Mouse (Mus musculus): ENCODE measurements around the gene Bmp2k. TPM values are rescaled to one million over a fixed set of nuclear protein-coding genes. Genes with fewer than 3 reads are reported as not detected.

Bmp2k gene
- polyA plus RNA-seq (2016; fragmentation: Nextera tagmentation; extraction: Ambion mirVana) = 9.9 and 11.4 TPM in 2 replicates

DNA sequence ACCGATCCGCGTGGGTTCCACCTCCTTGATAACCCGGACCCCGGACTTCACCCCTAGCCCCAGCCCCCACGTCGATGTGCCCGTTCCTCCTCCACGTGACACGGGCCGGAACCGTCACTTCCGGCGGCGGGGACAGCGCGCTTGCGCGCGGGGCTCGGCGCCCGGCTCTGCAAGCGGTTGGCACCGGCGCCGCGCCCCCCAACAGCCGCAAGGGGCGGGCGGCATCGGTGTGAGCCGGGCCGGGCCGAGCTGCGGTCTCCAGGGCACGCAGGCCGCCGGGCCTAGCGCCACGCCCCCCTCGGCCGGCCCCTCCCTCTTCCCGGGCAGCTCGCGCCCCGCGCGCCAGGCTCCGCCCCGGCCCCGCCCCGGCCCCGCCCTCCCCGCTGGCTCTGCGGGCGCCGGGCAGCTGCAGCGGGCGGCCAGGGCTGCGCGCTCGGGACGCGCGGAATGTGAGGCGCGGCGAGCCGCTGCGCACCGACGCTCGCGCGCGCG lies at the start of gene Bmp2k:
TSS of gene Bmp2k (plus strand) at position 380 of the 492 bp plus-strand sequence.
- H3K4me2 ChIP-seq (replicated peaks) = peak within 1 kb of the TSS; percentile 81
- H3K4me3 ChIP-seq = peak within 1 kb of the TSS; percentile 83
- peak; percentile 93 for ATAC-seq (ENCODE audit: insufficient number of reproducible peaks, insufficient read depth, low FRiP score, low TSS enrichment)
- no peaks in the 10 kb centered on the region for H3K9me3 ChIP-seq
- peak within 1 kb of the TSS; percentile 89 for H3K27ac ChIP-seq
- 1% methylated on average over 61 of the region's 78 CpGs for WGBS
- peaks cover 16% of the 10 kb centered on the region; the same call in 1 of the 2 replicates for H3K4me1 ChIP-seq
- H3K36me3 ChIP-seq = no peaks in the 10 kb centered on the region
- no peaks in the 10 kb centered on the region for H3K27me3 ChIP-seq
- peak within 1 kb of the TSS; percentile 85 for H3K9ac ChIP-seq

DNA sequence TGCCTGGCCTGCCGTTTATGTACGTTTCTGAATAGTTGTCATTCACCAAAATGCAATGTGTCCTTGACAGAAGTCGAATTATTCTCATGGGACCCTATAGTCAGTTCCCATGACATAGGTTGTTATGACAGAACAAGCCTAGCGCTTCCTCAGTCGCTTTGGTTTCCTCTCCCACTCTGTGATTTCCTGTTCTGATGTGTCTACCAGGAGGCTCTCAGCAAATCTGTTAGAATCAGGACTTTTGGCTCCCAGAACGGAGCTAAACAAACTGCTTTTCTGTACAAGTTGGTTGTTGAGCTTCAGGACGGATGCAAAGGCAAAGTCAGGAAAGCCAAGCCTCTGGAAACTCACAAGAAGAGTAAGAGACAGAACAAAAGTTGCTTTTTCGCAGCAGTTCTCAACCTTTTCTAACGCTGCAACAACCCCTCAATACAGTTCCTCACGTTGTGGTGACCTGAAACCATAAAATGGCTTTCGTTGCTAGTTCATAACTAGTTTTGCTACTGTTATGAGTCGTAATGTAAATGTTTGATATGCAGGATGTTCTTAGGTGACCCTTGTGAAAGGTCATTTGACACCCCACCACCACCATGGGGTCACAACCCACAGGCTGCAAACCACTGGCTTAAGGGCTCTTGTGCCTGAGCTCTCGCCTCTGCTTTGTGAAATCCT lies 48.5 kb upstream of the Bmp2k start:
- Histone ChIP-seq H3K36me3 (no peaks in the 10 kb centered on the region), H3K9ac (no peak overlapping the region), H3K9me3 (no peaks in the 10 kb centered on the region), H3K4me2 (replicated peaks) (no peak overlapping the region), H3K4me3 (no peak overlapping the region), H3K27ac (no peak overlapping the region), H3K27me3 (no peaks in the 10 kb centered on the region), H3K4me1 (no peaks in the 10 kb centered on the region)
- ATAC-seq (ENCODE audit: insufficient number of reproducible peaks, insufficient read depth, low FRiP score, low TSS enrichment) = no peak
- WGBS = 83% methylated on average over 13 of the region's 13 CpGs

DNA sequence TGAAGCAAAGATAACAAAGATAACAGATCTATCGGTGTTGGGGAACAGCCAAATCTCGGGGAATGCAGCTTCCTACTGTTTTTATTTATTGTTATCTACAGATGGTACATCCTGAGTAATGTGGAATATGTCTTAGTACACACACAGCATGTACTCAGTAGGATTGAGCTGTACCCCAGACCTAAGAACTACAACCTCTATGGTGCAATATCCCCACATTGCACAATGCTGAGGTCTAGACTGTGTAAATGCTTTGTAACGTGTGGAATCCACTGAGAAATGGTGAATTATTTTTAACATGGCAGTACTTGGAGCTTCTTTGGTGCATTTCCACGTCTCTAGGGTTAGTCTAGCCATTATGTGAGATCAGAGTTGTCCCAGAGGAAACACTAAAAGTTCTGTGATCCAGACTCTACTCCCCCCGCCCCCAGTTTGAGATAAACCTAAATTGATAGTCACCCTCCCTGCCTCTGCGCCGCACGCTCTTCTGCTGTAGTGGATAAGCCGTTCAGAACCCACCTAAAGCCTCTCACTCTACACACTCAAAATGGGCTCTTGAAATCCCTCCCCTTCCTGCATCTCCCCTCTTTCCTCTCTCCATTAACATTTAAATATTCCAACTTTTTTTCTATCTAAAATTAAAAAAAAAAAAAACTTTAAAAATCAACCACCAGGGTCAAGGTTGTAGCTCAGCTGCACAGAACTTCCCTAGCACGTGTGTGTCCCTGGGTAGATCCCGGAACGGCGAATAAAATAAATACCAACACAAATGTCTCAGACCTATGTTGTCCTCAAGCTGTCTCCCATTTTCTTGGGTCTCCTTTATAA lies 47.4 kb upstream of the Bmp2k start:
- Histone ChIP-seq H3K4me2 (replicated peaks) (no peak overlapping the region), H3K9me3 (no peaks in the 10 kb centered on the region), H3K36me3 (no peaks in the 10 kb centered on the region), H3K4me3 (no peak overlapping the region), H3K27ac (no peak overlapping the region), H3K4me1 (no peaks in the 10 kb centered on the region), H3K27me3 (no peaks in the 10 kb centered on the region), H3K9ac (no peak overlapping the region)
- WGBS = 85% methylated on average over 13 of the region's 13 CpGs
- no peak for ATAC-seq (ENCODE audit: insufficient number of reproducible peaks, insufficient read depth, low FRiP score, low TSS enrichment)

DNA sequence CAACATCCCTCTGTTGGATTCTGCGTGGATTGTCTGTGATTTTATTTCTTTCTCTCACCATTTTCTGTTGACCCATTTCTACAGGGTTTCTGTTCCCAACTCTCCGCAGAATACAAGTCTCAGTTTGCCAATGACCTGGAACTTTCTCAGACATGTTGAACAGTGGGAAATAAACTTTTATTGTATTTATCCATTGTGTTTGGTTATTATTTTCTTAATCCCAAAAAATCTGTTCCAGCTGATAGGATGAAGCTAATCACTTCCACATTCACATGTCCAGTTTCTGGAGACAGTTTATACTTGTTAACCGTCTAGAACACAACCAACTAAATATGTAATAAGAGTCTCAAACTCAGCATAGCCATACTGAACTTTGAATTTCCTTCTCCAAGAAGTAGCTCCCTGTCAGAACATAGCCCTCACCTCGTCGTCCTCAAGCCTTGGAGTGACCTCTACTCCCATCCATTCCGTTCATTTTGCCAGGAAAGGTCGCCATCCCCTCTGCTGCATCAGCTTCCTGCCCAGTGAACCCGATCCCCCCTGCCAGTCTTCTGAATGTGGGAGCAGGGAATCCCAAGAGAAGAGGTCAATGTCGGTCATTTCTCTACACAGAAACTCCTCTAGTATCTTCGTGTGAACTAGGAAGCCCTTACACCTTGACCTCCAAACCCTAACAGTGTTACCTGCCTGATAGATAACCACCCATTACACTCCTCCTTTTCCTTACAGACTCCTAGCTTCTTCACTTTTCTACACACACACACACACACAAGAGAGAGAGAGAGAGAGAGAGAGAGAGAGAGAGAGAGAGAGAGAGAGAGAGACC lies 46.6 kb upstream of the Bmp2k start:
- Histone ChIP-seq H3K36me3 (no peaks in the 10 kb centered on the region), H3K9ac (no peak overlapping the region), H3K4me1 (no peaks in the 10 kb centered on the region), H3K4me2 (replicated peaks) (no peak overlapping the region), H3K27ac (no peak overlapping the region), H3K27me3 (no peaks in the 10 kb centered on the region), H3K9me3 (no peaks in the 10 kb centered on the region), H3K4me3 (no peak overlapping the region)
- no peak for ATAC-seq (ENCODE audit: insufficient number of reproducible peaks, insufficient read depth, low FRiP score, low TSS enrichment)
- WGBS = 58% methylated on average over 10 of the region's 10 CpGs

DNA sequence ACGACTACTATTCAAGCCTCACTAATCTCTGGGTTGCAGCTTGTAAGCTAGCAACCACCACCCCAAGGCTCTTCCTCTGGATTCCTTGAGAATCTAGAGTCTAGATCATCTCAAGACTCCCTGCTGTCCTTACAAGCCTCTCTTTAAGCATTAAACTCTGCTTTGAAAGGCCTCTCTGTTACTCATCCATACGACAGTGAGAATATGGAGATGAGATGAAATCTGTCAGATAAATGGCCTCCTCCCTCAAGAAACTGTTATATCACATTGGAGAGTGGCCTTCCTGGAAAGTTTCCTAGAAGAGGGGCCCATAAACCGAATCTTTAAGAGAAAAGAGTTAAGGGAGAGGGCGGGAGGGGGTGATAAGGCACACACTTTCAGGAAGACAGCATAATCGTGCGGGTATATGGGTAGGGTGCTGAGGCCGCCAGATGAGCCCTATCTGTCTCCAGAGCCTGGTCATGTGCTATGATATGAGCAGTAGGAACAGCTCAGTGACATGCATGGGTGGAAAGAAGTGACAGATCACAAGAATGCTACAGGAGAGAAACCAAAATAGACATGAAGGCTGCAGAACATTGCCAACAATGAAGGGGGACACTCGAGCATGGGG lies 45.9 kb upstream of the Bmp2k start:
- WGBS = 80% methylated on average over 8 of the region's 8 CpGs
- no peaks in the 10 kb centered on the region for H3K4me1 ChIP-seq
- no peaks in the 10 kb centered on the region for H3K36me3 ChIP-seq
- H3K9ac ChIP-seq = no peak overlapping the region
- no peak overlapping the region for H3K4me2 ChIP-seq (replicated peaks)
- ATAC-seq (ENCODE audit: insufficient number of reproducible peaks, insufficient read depth, low FRiP score, low TSS enrichment) = no peak
- no peaks in the 10 kb centered on the region for H3K27me3 ChIP-seq
- H3K27ac ChIP-seq = no peak overlapping the region
- H3K4me3 ChIP-seq = no peak overlapping the region
- H3K9me3 ChIP-seq = no peaks in the 10 kb centered on the region

DNA sequence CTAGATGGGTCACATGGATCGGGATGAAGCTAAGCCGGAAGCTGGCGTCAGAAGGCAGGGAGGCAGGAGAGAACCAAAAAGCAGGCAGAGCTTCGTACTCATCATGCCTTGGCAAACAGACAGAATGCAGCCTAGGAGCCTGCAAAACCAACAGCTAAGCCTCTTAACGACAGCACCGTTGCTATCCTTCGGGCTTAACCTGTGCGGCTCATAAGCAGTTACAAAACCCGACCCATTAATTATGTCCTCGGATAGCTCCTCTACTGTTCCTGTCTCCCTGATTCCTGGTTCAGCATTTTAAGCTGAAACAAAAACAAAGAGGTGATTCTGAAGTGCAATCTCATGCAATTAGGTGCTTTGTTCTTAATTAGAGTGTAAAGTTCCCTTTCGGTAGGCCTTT lies 43.4 kb upstream of the Bmp2k start:
- no peaks in the 10 kb centered on the region for H3K36me3 ChIP-seq
- H3K4me2 ChIP-seq (replicated peaks) = no peak overlapping the region
- WGBS = 58% methylated on average over 11 of the region's 11 CpGs
- no peaks in the 10 kb centered on the region for H3K9me3 ChIP-seq
- H3K4me3 ChIP-seq = no peak overlapping the region
- H3K4me1 ChIP-seq = no peaks in the 10 kb centered on the region
- no peak for ATAC-seq (ENCODE audit: insufficient number of reproducible peaks, insufficient read depth, low FRiP score, low TSS enrichment)
- H3K27ac ChIP-seq = no peak overlapping the region
- no peak overlapping the region for H3K9ac ChIP-seq
- no peaks in the 10 kb centered on the region for H3K27me3 ChIP-seq

DNA sequence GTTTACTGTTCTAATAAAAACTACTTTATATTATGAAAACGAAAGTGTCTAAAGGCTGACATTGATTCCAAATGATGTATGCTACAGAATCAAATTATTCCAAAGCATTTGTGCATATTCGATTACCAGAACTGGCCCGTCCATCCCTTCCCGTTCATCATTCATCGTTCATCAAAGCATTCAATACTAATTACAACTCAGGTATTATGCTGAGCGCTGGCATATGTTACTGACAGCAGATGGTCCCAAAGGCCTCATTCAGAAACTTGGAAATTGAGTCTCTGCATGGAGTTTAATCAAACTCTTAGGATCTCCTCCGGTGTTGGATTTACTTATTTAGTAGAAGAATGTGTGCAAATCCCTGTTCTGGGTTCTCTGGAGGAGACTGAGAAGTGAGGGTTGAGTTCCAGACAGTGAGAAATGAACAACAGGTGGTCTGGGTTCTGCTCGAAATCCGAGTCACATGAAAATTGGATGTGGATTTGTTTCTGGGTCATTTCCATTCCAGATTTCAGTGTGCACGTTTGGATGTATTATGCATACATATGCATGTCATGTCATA lies 42.9 kb upstream of the Bmp2k start:
- no peak for ATAC-seq (ENCODE audit: insufficient number of reproducible peaks, insufficient read depth, low FRiP score, low TSS enrichment)
- Histone ChIP-seq H3K36me3 (no peaks in the 10 kb centered on the region), H3K4me3 (no peak overlapping the region), H3K27me3 (no peaks in the 10 kb centered on the region), H3K9me3 (no peaks in the 10 kb centered on the region), H3K4me1 (no peaks in the 10 kb centered on the region), H3K9ac (no peak overlapping the region), H3K27ac (no peak overlapping the region), H3K4me2 (replicated peaks) (no peak overlapping the region)
- 68% methylated on average over 10 of the region's 10 CpGs for WGBS

DNA sequence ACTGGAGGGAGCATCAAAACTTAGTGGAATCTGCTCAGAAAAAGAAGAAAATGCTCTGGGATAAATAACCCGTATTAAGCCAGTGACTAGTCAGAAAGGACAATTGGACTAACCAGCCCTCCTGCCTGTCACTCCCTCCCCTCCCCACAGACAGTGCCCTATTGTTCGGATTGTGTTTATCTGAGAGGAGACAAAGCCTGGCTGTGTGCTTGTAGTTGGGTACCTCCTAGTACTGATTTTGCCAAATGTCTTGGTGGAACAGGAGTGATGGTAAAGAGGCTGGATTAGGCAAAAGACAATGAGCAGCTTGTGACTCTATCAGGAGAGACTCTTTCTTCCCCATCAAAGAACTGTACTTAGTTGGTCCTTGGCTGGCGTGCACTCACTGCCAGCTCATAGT lies 40.6 kb upstream of the Bmp2k start:
- peaks cover under 1% of the 10 kb centered on the region; the same call in 1 of the 2 replicates for H3K4me1 ChIP-seq
- WGBS = 40% methylated on average over 3 of the region's 3 CpGs

DNA sequence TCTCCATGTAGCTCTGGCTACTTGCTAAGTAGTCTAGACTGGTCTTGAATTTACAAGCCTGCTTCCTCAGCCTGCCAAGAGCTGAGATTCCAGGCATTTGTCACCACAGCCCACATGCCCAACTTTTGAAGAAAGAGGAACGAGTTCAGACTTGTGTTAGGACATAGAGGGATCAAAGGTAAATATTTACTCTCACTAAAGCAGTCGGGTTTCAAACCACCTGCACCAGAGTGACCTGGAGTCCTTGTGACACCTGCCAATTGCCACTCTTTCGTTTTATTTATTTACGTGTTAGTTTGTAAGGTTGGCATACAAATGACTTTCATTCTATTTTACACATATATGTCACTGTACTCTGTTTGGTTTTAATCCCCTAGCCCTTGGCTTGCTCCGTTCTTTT lies 36.4 kb upstream of the Bmp2k start:
- H3K27ac ChIP-seq = no peak overlapping the region
- no peak overlapping the region for H3K9ac ChIP-seq
- H3K9me3 ChIP-seq = no peaks in the 10 kb centered on the region
- 74% methylated on average over 5 of the region's 5 CpGs for WGBS
- H3K36me3 ChIP-seq = no peaks in the 10 kb centered on the region
- H3K27me3 ChIP-seq = no peaks in the 10 kb centered on the region
- peaks cover 13% of the 10 kb centered on the region; the same call in 1 of the 2 replicates for H3K4me1 ChIP-seq
- ATAC-seq (ENCODE audit: insufficient number of reproducible peaks, insufficient read depth, low FRiP score, low TSS enrichment) = no peak
- H3K4me3 ChIP-seq = no peak overlapping the region
- no peak overlapping the region for H3K4me2 ChIP-seq (replicated peaks)

More for the DNA sequence above, 40.6 kb upstream of the Bmp2k start:
- H3K9me3 ChIP-seq = no peaks in the 10 kb centered on the region
- H3K9ac ChIP-seq = no peak overlapping the region
- H3K27me3 ChIP-seq = no peaks in the 10 kb centered on the region
- no peak overlapping the region for H3K4me2 ChIP-seq (replicated peaks)
- no peak for ATAC-seq (ENCODE audit: insufficient number of reproducible peaks, insufficient read depth, low FRiP score, low TSS enrichment)
- no peak overlapping the region for H3K27ac ChIP-seq
- no peaks in the 10 kb centered on the region for H3K36me3 ChIP-seq
- no peak overlapping the region for H3K4me3 ChIP-seq

DNA sequence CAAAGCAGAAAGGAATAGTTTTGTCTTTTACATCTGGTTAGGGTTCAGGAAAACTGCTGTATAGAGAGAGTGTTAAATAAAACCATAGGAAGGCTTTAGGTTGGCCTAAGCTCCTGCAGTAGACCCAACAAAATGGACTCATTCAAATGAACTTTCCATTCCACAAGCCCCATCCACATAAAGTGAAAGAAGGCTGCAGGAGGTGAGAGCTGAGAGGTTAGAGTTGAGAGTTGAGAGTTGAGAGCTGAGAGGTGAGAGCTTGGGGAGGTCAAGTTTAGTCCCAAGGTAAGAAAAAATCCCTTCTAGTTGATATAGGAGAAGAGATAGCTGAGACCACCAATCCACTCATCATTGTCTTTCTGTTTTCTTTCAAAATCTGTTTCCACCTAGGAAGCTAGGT lies 35.6 kb upstream of the Bmp2k start:
- H3K27me3 ChIP-seq = no peaks in the 10 kb centered on the region
- H3K4me2 ChIP-seq (replicated peaks) = no peak overlapping the region
- no peaks in the 10 kb centered on the region for H3K36me3 ChIP-seq
- H3K27ac ChIP-seq = no peak overlapping the region
- ATAC-seq (ENCODE audit: insufficient number of reproducible peaks, insufficient read depth, low FRiP score, low TSS enrichment) = no peak
- no peak overlapping the region for H3K9ac ChIP-seq
- no peaks in the 10 kb centered on the region for H3K9me3 ChIP-seq
- H3K4me3 ChIP-seq = no peak overlapping the region
- peaks cover 13% of the 10 kb centered on the region; the same call in 1 of the 2 replicates for H3K4me1 ChIP-seq
